Mouse (Mus musculus): Measurements from ENCODE around the gene Tapt1.

Tapt1 gene

DNA sequence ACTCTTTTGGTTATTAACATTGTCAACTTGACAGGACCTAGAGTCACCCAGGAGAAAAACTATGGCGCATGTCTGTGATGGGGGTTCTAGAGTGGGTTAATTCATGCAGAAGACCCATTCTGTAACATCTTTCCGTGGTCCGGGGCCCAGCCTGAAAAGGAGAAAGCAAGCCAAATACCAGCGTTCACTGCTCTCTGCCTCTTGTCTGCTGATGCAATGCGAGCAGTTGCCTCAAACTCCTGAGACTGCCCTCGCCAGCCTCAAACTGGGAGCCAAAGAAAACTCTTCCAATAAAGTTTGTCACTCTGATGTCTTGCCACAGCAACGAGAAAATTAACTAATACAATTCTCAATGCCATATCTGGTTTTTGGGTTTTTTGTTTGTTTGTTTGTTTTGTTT lies 8.2 kb upstream of the Tapt1 start:
- no peak for DNase-seq (ENCODE audit: low spot score in 2 of 2)

- no peak for DNase-seq (ENCODE audit: low spot score in 2 of 2)
Measured at GRCm38 (mm10) chr5:44233933-44234332, 7.5 kb upstream of the Tapt1 start.

- DNase-seq (ENCODE audit: low spot score in 2 of 2): no peak
Measured at GRCm38 (mm10) chr5:44228756-44229155, 2.3 kb upstream of the Tapt1 start.

DNA sequence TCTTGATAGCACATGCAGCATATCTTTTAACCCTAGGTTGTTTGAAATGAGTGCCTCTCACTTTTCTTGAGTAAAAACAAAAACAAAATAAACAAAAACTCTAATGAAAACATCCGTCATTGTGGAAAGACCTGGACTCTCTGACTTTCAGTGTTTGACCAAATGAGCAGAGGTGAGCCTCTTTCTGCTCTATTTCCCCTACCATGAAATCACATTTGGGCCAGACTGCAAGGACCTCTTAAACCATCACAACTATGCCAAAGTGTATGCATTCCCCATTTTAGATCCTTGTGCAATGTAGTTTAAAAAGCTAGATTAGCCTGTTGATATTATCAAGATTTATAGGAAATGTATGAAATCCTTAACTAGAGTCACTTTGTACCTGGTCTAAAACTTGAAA lies 1.9 kb upstream of the Tapt1 start:
- DNase-seq (ENCODE audit: low spot score in 2 of 2): no peak

GRCm38 (mm10) chr5:44227462-44227840 lies 1.0 kb upstream of the Tapt1 start:
- no peak for DNase-seq (ENCODE audit: low spot score in 2 of 2)

- DNase-seq (ENCODE audit: low spot score in 2 of 2): no peak
Measured at GRCm38 (mm10) chr5:44225911-44226520, 410 bp downstream of the Tapt1 start.

- no peak for DNase-seq (ENCODE audit: low spot score in 2 of 2)
Measured at GRCm38 (mm10) chr5:44224916-44225600, 1.4 kb downstream of the Tapt1 start.

- no peak for DNase-seq (ENCODE audit: low spot score in 2 of 2)
Measured at GRCm38 (mm10) chr5:44224251-44224650, 2.2 kb downstream of the Tapt1 start.

- no peak for DNase-seq (ENCODE audit: low spot score in 2 of 2)
Measured at GRCm38 (mm10) chr5:44223341-44223881, 3.0 kb downstream of the Tapt1 start.

- no peak for DNase-seq (ENCODE audit: low spot score in 2 of 2)
Measured at GRCm38 (mm10) chr5:44220430-44220829, 6.0 kb downstream of the Tapt1 start.

GRCm38 (mm10) chr5:44219871-44220270 lies 6.6 kb downstream of the Tapt1 start:
- no peak for DNase-seq (ENCODE audit: low spot score in 2 of 2)

DNA sequence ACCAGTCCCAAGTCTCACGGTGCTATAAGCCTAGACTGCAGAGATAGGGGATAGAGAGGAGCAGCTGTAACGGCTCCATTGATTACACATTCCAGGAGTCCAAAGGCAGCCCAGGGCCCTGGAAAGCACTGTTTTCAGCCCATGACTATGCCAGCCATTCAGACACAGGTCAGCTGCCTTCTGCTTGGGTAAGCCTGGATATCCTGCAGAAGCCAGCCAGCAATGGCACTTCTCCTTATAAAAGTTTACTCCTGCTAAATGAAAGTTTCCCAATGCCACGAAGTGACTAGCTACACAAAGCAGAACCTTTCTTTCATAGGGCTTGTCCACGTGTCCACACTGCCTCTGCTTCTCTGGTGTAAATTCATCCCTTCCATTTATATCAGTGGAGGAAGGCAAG lies 7.9 kb downstream of the Tapt1 start:
- no peak for DNase-seq (ENCODE audit: low spot score in 2 of 2)

DNA sequence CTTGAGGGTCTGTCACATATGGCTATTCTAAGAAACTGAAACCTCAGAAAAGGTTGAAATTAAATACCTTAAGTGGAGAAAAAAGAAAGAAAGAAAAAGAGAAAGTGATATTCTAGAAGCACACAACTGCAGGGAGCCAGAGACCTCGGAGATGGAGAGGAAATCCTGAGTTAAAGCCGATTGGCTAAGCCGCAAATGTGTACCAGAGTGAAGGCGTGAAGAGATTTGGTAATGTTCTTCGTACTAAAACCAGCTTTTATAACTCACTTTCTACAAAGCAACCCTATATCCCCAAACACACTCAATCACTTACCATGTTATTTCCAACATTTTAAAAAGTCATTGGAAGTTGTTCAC lies 8.8 kb downstream of the Tapt1 start:
- DNase-seq (ENCODE audit: low spot score in 2 of 2): no peak

- no peak for DNase-seq (ENCODE audit: low spot score in 2 of 2)
Measured at GRCm38 (mm10) chr5:44217041-44217684, 9.3 kb downstream of the Tapt1 start.

DNA sequence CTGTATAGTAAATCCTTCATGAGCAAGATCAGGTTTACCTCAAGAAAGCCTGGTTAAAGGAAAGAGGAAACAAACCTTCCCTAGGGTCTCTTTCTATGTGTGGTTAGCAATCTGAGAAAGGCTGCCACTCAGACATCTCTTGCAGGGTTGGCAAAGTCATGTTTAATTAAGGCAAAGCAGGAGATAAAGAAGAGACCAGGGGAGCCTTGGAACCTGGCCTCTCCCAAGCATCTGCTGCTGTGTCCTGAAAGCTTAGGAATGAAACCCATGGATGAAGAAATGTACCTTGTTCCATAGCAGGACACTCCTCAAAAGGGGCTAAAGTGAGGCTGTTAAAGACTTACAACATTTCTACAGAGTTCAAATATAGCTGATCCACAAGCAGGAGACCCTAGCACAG lies 11.3 kb downstream of the Tapt1 start:
- no peak for DNase-seq (ENCODE audit: low spot score in 2 of 2)

DNA sequence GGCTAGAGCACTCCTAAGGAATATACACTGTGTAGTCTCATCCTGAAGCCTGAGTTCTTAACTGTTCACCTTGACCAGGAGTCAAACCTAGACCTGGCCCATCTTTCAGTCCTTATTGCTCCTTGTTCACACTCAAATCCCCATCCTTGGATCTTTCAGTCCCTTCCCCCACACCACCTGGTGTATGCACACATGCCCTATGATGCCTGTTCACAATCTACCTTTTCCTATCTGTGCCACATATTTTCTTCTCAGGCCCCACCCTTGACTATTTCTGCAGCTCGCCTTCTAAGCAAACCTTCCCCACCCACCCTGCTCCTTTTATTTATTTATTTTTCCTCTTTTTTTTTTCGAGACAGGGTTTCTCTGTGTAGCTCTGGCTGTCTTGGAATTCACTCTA lies 12.4 kb downstream of the Tapt1 start:
- no peak for DNase-seq (ENCODE audit: low spot score in 2 of 2)

GRCm38 (mm10) chr5:44213391-44213790 lies 13.0 kb downstream of the Tapt1 start:
- no peak for DNase-seq (ENCODE audit: low spot score in 2 of 2)

- DNase-seq (ENCODE audit: low spot score in 2 of 2): no peak
Measured at GRCm38 (mm10) chr5:44211818-44212465, 14.5 kb downstream of the Tapt1 start.

DNA sequence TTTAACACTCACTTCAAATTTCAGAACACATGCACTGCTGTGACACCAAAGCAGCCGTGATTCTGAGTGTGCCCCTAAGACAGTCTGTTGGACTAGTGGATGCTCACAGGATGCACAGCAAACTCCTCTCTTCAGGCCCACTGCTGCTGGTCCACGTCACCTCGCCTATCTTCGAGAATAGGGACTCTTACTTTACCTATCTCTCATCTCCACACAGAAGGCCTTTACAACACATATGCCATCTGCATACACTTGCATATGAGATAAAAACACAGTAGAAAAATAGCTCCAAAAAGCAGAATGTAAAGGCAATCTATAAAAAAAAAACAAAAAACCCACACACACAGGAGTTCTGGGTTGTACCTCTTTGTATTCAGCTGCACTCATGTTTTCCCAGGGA lies 19.1 kb downstream of the Tapt1 start:
- DNase-seq (ENCODE audit: low spot score in 2 of 2): no peak

DNA sequence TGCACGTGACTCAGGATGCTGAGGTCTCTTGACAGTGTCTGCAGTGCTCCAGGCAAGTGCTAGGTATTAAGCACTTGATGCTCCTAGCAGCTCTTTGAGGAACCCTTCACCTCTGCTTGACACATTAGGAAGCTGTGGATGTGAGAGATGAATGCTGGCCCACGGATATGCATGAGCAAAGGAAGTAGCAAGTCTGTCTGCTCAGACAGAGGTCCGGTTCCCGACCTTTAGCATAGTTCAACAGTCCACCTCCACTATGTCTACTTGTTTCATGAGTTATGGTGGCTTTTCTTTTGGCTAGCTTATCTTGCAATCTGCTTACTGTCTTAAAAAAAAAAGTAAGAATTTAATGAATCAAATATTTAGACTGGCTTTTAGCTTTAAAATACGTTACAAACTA lies 19.8 kb downstream of the Tapt1 start:
- DNase-seq (ENCODE audit: low spot score in 2 of 2): no peak

- DNase-seq (ENCODE audit: low spot score in 2 of 2): no peak
Measured at GRCm38 (mm10) chr5:44203410-44203809, 23.0 kb downstream of the Tapt1 start.

- DNase-seq (ENCODE audit: low spot score in 2 of 2): no peak
Measured at GRCm38 (mm10) chr5:44201665-44202064, 24.8 kb downstream of the Tapt1 start.

GRCm38 (mm10) chr5:44199109-44199508 lies 27.3 kb downstream of the Tapt1 start:
- no peak for DNase-seq (ENCODE audit: low spot score in 2 of 2)

Data from urinary bladder, postnatal 4 days (tissue).